Mouse (Mus musculus): ENCODE data around the gene 1810055G02Rik. TPM values are rescaled to one million over a fixed set of nuclear protein-coding genes. Genes with fewer than 3 reads are reported as not detected.
A peak's percentile ranks its signal among the peaks of the same experiment; 100 is the strongest.

Gene 1810055G02Rik
- polyA plus RNA-seq, 1 experiment: 24.8 TPM

DNA sequence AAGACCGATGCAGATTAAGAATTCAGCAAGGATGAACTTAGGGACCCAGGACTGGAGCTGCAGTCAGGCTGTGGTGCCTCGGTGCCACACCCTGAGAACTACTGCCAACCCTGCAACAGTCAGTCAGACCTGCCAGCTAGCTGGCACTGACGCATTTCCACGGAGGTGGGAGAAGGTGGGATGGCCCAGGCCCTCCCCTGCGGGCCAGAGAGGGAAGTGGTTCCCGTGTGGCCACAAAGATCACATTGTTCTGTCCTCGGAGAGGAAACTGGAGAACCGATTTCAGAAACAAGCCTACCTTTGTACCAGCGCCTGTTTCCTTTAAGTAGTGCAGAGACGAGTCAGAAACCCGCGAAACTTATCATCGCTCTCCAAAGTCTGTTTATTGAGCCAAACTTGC lies 39.0 kb upstream of the 1810055G02Rik start:
- Histone ChIP-seq H3K27me3 (ENCODE audit: control insufficient read depth, insufficient read depth, low read length) (no peaks in the 10 kb centered on the region), H3K4me3 (ENCODE audit: control insufficient read depth, insufficient read depth, low read length) (no peak overlapping the region), H3K4me1 (replicated peaks; ENCODE audit: control insufficient read depth, insufficient read depth, low read length) (peaks cover 55% of the 10 kb centered on the region), H3K27ac (ENCODE audit: control insufficient read depth, insufficient read depth, low read length) (peak overlapping the region; percentile 2; the same call in 1 of the 2 replicates), H3K36me3 (ENCODE audit: control insufficient read depth, insufficient read depth, low read length) (no peaks in the 10 kb centered on the region)
- peak; percentile 32 for DNase-seq
- WGBS: 4% methylated on average over 13 of the region's 13 CpGs
- no peak for TF ChIP-seq POLR2A (IDR thresholded peaks at IDR 0.05; ENCODE audit: control insufficient read depth, extremely low read depth, insufficient read depth, low read length, poor library complexity)
- no peak; the same call in 1 of the 2 replicates for TF ChIP-seq CTCF (IDR thresholded peaks at IDR 0.05; ENCODE audit: borderline replicate concordance, control insufficient read depth, extremely low read depth, insufficient read depth, low read length, poor library complexity)

- H3K4me1 ChIP-seq (replicated peaks; ENCODE audit: control insufficient read depth, insufficient read depth, low read length): peaks cover 24% of the 10 kb centered on the region
- no peak overlapping the region for H3K4me3 ChIP-seq (ENCODE audit: control insufficient read depth, insufficient read depth, low read length)
- no peaks in the 10 kb centered on the region for H3K27me3 ChIP-seq (ENCODE audit: control insufficient read depth, insufficient read depth, low read length)
- H3K36me3 ChIP-seq (ENCODE audit: control insufficient read depth, insufficient read depth, low read length): no peaks in the 10 kb centered on the region
- 94% methylated on average over 2 of the region's 2 CpGs for WGBS
- no peak for DNase-seq
- no peak for TF ChIP-seq POLR2A (IDR thresholded peaks at IDR 0.05; ENCODE audit: control insufficient read depth, extremely low read depth, insufficient read depth, low read length, poor library complexity)
- TF ChIP-seq CTCF (IDR thresholded peaks at IDR 0.05; ENCODE audit: borderline replicate concordance, control insufficient read depth, extremely low read depth, insufficient read depth, low read length, poor library complexity): no peak
- H3K27ac ChIP-seq (ENCODE audit: control insufficient read depth, insufficient read depth, low read length): no peak overlapping the region
Observed at GRCm38 (mm10) chr19:3673149-3673548, 34.9 kb upstream of the 1810055G02Rik start.

- TF ChIP-seq CTCF (IDR thresholded peaks at IDR 0.05; ENCODE audit: borderline replicate concordance, control insufficient read depth, extremely low read depth, insufficient read depth, low read length, poor library complexity) (no peak), POLR2A (IDR thresholded peaks at IDR 0.05; ENCODE audit: control insufficient read depth, extremely low read depth, insufficient read depth, low read length, poor library complexity) (no peak)
- Histone ChIP-seq H3K4me3 (ENCODE audit: control insufficient read depth, insufficient read depth, low read length) (no peak overlapping the region), H3K27ac (ENCODE audit: control insufficient read depth, insufficient read depth, low read length) (no peak overlapping the region), H3K4me1 (replicated peaks; ENCODE audit: control insufficient read depth, insufficient read depth, low read length) (peaks cover 12% of the 10 kb centered on the region), H3K36me3 (ENCODE audit: control insufficient read depth, insufficient read depth, low read length) (no peaks in the 10 kb centered on the region), H3K27me3 (ENCODE audit: control insufficient read depth, insufficient read depth, low read length) (no peaks in the 10 kb centered on the region)
- no peak for DNase-seq
- WGBS: 94% methylated on average over 8 of the region's 8 CpGs
Observed at GRCm38 (mm10) chr19:3674122-3674855, 33.8 kb upstream of the 1810055G02Rik start.

DNA sequence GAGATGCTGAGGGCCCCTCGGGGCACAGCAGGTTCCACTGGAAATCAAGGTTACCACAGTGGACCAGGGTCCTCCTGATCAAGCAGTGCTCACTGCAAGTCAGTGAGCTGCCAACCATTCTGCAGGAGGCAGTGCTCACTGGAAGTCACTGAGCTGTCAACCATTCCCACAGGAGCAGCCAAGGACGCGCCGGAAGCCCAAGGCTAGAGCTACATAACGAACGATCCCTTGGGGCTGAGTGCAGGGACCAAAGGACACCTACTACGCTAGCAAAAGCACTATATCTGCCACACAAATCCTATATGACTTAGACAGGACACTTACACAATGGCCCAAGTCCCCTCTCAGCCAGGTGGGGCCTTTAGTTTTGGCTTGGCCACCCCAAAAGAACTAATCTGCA lies 27.4 kb upstream of the 1810055G02Rik start:
- Histone ChIP-seq H3K36me3 (ENCODE audit: control insufficient read depth, insufficient read depth, low read length) (no peaks in the 10 kb centered on the region), H3K27me3 (ENCODE audit: control insufficient read depth, insufficient read depth, low read length) (no peaks in the 10 kb centered on the region), H3K4me3 (ENCODE audit: control insufficient read depth, insufficient read depth, low read length) (no peak overlapping the region), H3K4me1 (replicated peaks; ENCODE audit: control insufficient read depth, insufficient read depth, low read length) (peaks cover 26% of the 10 kb centered on the region), H3K27ac (ENCODE audit: control insufficient read depth, insufficient read depth, low read length) (no peak overlapping the region)
- TF ChIP-seq POLR2A (IDR thresholded peaks at IDR 0.05; ENCODE audit: control insufficient read depth, extremely low read depth, insufficient read depth, low read length, poor library complexity): no peak
- DNase-seq: no peak
- 97% methylated on average over 7 of the region's 7 CpGs for WGBS

DNA sequence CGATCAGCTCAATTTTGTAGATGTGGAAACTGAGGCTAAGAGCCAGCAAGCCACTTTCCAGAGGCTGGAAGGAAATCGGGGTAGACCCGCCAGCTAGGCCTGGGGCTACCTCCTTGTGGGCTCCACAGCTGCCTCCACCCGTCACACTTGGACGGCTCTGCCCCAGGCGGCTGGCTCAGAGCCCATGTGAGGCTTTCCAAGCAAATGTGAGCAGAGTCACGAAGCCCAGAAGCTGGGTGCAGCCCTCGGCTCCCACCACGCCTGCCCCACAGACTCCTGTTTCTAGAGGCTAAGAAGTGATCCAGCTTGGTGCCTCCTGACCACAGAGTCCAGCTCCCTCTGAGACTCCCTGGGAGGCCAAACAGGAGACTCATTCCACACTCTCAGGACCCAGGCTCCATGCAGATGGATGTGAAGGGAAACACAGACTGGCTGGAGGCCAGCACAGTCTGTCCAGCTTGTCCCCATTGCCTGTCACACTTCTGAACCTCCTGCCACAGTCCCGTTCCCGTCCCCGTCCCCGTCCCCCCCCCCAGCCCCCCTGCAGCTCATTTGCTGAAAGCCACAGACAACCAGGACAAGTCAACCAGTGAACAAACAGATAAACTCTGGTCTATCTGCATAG lies 26.7 kb upstream of the 1810055G02Rik start:
- H3K4me3 ChIP-seq (ENCODE audit: control insufficient read depth, insufficient read depth, low read length): no peak overlapping the region
- H3K27me3 ChIP-seq (ENCODE audit: control insufficient read depth, insufficient read depth, low read length): no peaks in the 10 kb centered on the region
- DNase-seq: no peak
- TF ChIP-seq POLR2A (IDR thresholded peaks at IDR 0.05; ENCODE audit: control insufficient read depth, extremely low read depth, insufficient read depth, low read length, poor library complexity) (no peak), CTCF (IDR thresholded peaks at IDR 0.05; ENCODE audit: borderline replicate concordance, control insufficient read depth, extremely low read depth, insufficient read depth, low read length, poor library complexity) (no peak)
- peaks cover 26% of the 10 kb centered on the region for H3K4me1 ChIP-seq (replicated peaks; ENCODE audit: control insufficient read depth, insufficient read depth, low read length)
- no peaks in the 10 kb centered on the region for H3K36me3 ChIP-seq (ENCODE audit: control insufficient read depth, insufficient read depth, low read length)
- 32% methylated on average over 13 of the region's 13 CpGs for whole genome bisulfite sequencing
- no peak overlapping the region for H3K27ac ChIP-seq (ENCODE audit: control insufficient read depth, insufficient read depth, low read length)

- 48% methylated on average over 1 of the region's 1 CpGs for WGBS
- TF ChIP-seq CTCF (IDR thresholded peaks at IDR 0.05; ENCODE audit: borderline replicate concordance, control insufficient read depth, extremely low read depth, insufficient read depth, low read length, poor library complexity) (no peak), POLR2A (IDR thresholded peaks at IDR 0.05; ENCODE audit: control insufficient read depth, extremely low read depth, insufficient read depth, low read length, poor library complexity) (no peak)
- H3K4me1 ChIP-seq (replicated peaks; ENCODE audit: control insufficient read depth, insufficient read depth, low read length): peaks cover 31% of the 10 kb centered on the region
- H3K4me3 ChIP-seq (ENCODE audit: control insufficient read depth, insufficient read depth, low read length): no peak overlapping the region
- no peaks in the 10 kb centered on the region for H3K27me3 ChIP-seq (ENCODE audit: control insufficient read depth, insufficient read depth, low read length)
- H3K27ac ChIP-seq (ENCODE audit: control insufficient read depth, insufficient read depth, low read length): no peak overlapping the region
- no peaks in the 10 kb centered on the region for H3K36me3 ChIP-seq (ENCODE audit: control insufficient read depth, insufficient read depth, low read length)
- no peak for DNase-seq
Observed at GRCm38 (mm10) chr19:3684414-3684813, 23.7 kb upstream of the 1810055G02Rik start.

All from thymus, adult 2 months (tissue).